Mouse (Mus musculus) heart, postnatal 0 days (tissue): ENCODE measurements at regions not wholly inside any gene's neighbourhood (a gene's known extent, or its start where the extent isn't known, plus 50 kb on each side); places are given as distances from the start of the nearest gene placed in this dataset.

ENCODE experiments used
- CTCF ChIP-seq: IDR thresholded peaks from 2 replicates; pipeline ENCODE4 v1.5.1; 2016; ENCODE audit warnings: antibody characterized with exemption, control low read depth, low read depth
- EP300 ChIP-seq: IDR thresholded peaks from 2 replicates; pipeline ENCODE4 v1.6.1; 2016; ENCODE audit warnings: antibody characterized with exemption, low read depth

DNA sequence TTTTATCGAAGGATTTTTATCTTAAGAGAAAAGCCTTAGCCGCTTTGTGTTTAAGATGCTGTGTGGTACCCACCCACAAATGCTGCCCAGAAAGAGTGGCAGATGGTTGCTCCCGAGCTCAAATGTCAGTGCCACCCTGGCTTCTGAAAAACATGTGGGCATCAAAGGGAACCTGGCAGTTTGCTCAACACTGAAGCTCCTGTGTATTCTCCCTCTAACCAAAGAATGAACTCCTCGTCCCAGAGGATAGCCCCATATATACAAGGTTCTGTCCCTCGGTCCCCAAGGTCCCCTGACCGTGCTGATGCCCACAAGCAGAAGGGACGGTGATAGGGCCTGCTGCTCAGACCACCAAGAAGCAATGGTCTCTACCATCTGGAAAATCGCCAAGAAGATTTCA lies 76.9 kb upstream of the Fzd7 start:
- TF ChIP-seq CTCF (no peak), EP300 (no peak)
